32 mouse cellular contexts compared by ENCODE assay signal in genomic region chr11:20343952-20344351, GRCm38 (mm10).
"Had no signal": no experiment of that assay in that cellular context is flagged by ENCODE, and none has a peak within 500 bp of the region (broad histone marks: within the 10 kb centered on the region; RNA-seq: fewer than 3 reads in every experiment).

No protein-coding gene starts in this region.

- H3K4me3 ChIP-seq: limb, embryonic 10.5 days; limb, embryonic 12.5 days; limb, embryonic 13.5 days; limb, embryonic 15.5 days; liver, embryonic 12.5 days; liver, embryonic 13.5 days; liver, embryonic 15.5 days; lung, embryonic 15.5 days; megakaryocyte, embryonic 14.5 days; midbrain, embryonic 10.5 days; midbrain, embryonic 12.5 days; midbrain, embryonic 13.5 days; midbrain, embryonic 15.5 days; myocyte; neural tube, embryonic 12.5 days had no signal

- H3K4me2 ChIP-seq: limb, embryonic 12.5 days; limb, embryonic 13.5 days; limb, embryonic 15.5 days; liver, embryonic 11.5 days; liver, embryonic 12.5 days; liver, embryonic 13.5 days; liver, embryonic 15.5 days; lung, embryonic 14.5 days; lung, embryonic 15.5 days; midbrain, embryonic 11.5 days; midbrain, embryonic 12.5 days; midbrain, embryonic 13.5 days; midbrain, embryonic 15.5 days; neural tube, embryonic 12.5 days had no signal

- DNase-seq: left cerebral cortex, postnatal 4 days; liver; liver, embryonic 13.5 days; liver, postnatal 0 days; lung, adult 18-20 months; lung, adult 2 months; lung, embryonic 14.5 days; lung, postnatal 10 days; lung, postnatal 14 days; lung, postnatal 36 days; lung, postnatal 4 days; midbrain, embryonic 14.5 days had no signal

- H3K27me3 ChIP-seq: limb, embryonic 12.5 days; limb, embryonic 13.5 days; limb, embryonic 15.5 days; liver, embryonic 12.5 days; liver, embryonic 13.5 days; liver, embryonic 15.5 days; lung, embryonic 15.5 days; megakaryocyte, embryonic 14.5 days; midbrain, embryonic 12.5 days; midbrain, embryonic 13.5 days; midbrain, embryonic 15.5 days; neural tube, embryonic 12.5 days had no signal

- H3K27ac ChIP-seq: limb, embryonic 10.5 days; limb, embryonic 12.5 days; limb, embryonic 13.5 days; limb, embryonic 15.5 days; liver, embryonic 12.5 days; liver, embryonic 13.5 days; liver, embryonic 14.5 days; liver, embryonic 15.5 days; lung, embryonic 15.5 days; macrophage; midbrain, embryonic 10.5 days; midbrain, embryonic 12.5 days; midbrain, embryonic 13.5 days; midbrain, embryonic 15.5 days; neural tube, embryonic 12.5 days had no signal

- H3K9ac ChIP-seq: limb, embryonic 12.5 days; limb, embryonic 13.5 days; limb, embryonic 15.5 days; liver, embryonic 12.5 days; liver, embryonic 13.5 days; liver, embryonic 14.5 days; liver, embryonic 15.5 days; liver, postnatal 0 days; lung, embryonic 14.5 days; lung, embryonic 15.5 days; midbrain, embryonic 12.5 days; midbrain, embryonic 13.5 days; midbrain, embryonic 15.5 days; neural tube, embryonic 12.5 days had no signal

- H3K36me3 ChIP-seq: limb, embryonic 10.5 days; limb, embryonic 12.5 days; limb, embryonic 13.5 days; limb, embryonic 15.5 days; liver, embryonic 12.5 days; liver, embryonic 13.5 days; liver, embryonic 15.5 days; lung, embryonic 15.5 days; midbrain, embryonic 10.5 days; midbrain, embryonic 12.5 days; midbrain, embryonic 13.5 days; midbrain, embryonic 15.5 days; neural tube, embryonic 12.5 days had no signal

- H3K9me3 ChIP-seq: limb, embryonic 10.5 days; limb, embryonic 12.5 days; limb, embryonic 13.5 days; limb, embryonic 15.5 days; liver, embryonic 12.5 days; liver, embryonic 13.5 days; liver, embryonic 15.5 days; lung, embryonic 15.5 days; midbrain, embryonic 10.5 days; midbrain, embryonic 12.5 days; midbrain, embryonic 13.5 days; midbrain, embryonic 15.5 days; neural tube, embryonic 12.5 days had no signal

- ATAC-seq: liver, embryonic 12.5 days; liver, postnatal 0 days; lung, postnatal 0 days; midbrain, embryonic 13.5 days; midbrain, embryonic 15.5 days; midbrain, embryonic 16.5 days had no signal

- H3K4me1 ChIP-seq: limb, embryonic 10.5 days; limb, embryonic 12.5 days; limb, embryonic 13.5 days; limb, embryonic 15.5 days; liver, embryonic 13.5 days; liver, embryonic 15.5 days; midbrain, embryonic 10.5 days; midbrain, embryonic 12.5 days; midbrain, embryonic 13.5 days; midbrain, embryonic 15.5 days; neural tube, embryonic 12.5 days had no signal
